Mouse (Mus musculus) heart, embryonic 11.5 days (tissue): ENCODE data around the gene Tnip1. TPM values are rescaled to one million over a fixed set of nuclear protein-coding genes. Genes with fewer than 3 reads are reported as not detected.

Source experiments
- ATAC-seq: fragments of 200-750 bp; cut with Nextera tagmentation; replicated peaks from 2 replicates; pipeline ENCODE4 v1.8.0; 2017; ENCODE audit warnings: moderate library complexity; ENCODE audit not compliant: insufficient number of reproducible peaks, low FRiP score, low TSS enrichment
- H3K27ac ChIP-seq: fragments of 300-500 bp; sonication (generic); 2 replicates; pipeline ENCODE4 v1.5.1; 2014; ENCODE audit warnings: mild to moderate bottlenecking, low read depth, low read length
- H3K27me3 ChIP-seq: fragments of 300-500 bp; sonication (generic); 2 replicates; pipeline ENCODE4 v1.6.1; 2014; ENCODE audit warnings: mild to moderate bottlenecking, low read length, mixed read lengths; ENCODE audit not compliant: control insufficient read depth, insufficient read depth
- H3K36me3 ChIP-seq: fragments of 300-500 bp; sonication (generic); 2 replicates; pipeline ENCODE4 v1.6.1; 2014; ENCODE audit warnings: mild to moderate bottlenecking, low read length, moderate library complexity, mixed read lengths; ENCODE audit not compliant: control insufficient read depth, insufficient read depth
- H3K4me1 ChIP-seq: fragments of 300-500 bp; sonication (generic); 2 replicates; pipeline ENCODE4 v1.6.1; 2014; ENCODE audit warnings: low read length; ENCODE audit not compliant: control insufficient read depth, insufficient read depth
- H3K4me2 ChIP-seq: fragments of 300-500 bp; sonication (generic); 2 replicates; pipeline ENCODE4 v1.6.1; 2014; ENCODE audit warnings: mild to moderate bottlenecking, moderate library complexity
- H3K4me3 ChIP-seq: fragments of 300-500 bp; sonication (generic); 2 replicates; pipeline ENCODE4 v1.5.1; 2014; ENCODE audit warnings: low read depth, low read length
- H3K9ac ChIP-seq: fragments of 300-500 bp; sonication (generic); 2 replicates; pipeline ENCODE4 v1.6.1; 2014; ENCODE audit warnings: mild to moderate bottlenecking, low read depth, low read length, moderate library complexity
- H3K9me3 ChIP-seq: fragments of 300-500 bp; sonication (generic); replicated peaks from 2 replicates; pipeline ENCODE4 v1.6.1; 2016; ENCODE audit warnings: low read length; ENCODE audit not compliant: control insufficient read depth
- WGBS: fragments of 180-500 bp; shearing (Covaris S2); extraction: QIAGEN DNeasy Blood & Tissue Kit; methylation state at CpG from one replicate; pipeline ENCODE4 v1.1.7; 2014; ENCODE audit not compliant: insufficient replicate concordance; 5-methylcytosine and 5-hydroxymethylcytosine counted together
- polyA plus RNA-seq: library from polyadenylated mRNA; unstranded; fragments of >200 nt; fragmentation: Nextera tagmentation; extraction: Ambion mirVana; gene quantifications from 2 replicates; pipeline ENCODE4 v1.2.1, GENCODE M21; 2014

The Tnip1 gene
- polyA plus RNA-seq, 1 experiment from 2014 or later: 16.0 TPM

- Histone ChIP-seq H3K4me2 (peak overlapping the region; percentile 81), H3K27me3 (no peaks in the 10 kb centered on the region), H3K4me3 (no peak overlapping the region), H3K4me1 (peaks cover 43% of the 10 kb centered on the region), H3K9ac (no peak overlapping the region), H3K36me3 (no peaks in the 10 kb centered on the region), H3K9me3 (no peaks in the 10 kb centered on the region), H3K27ac (no peak overlapping the region)
- no peak for ATAC-seq
- WGBS: 86% methylated on average over 8 of the region's 8 CpGs
Observed at GRCm38 (mm10) chr11:54954716-54955115, 8.0 kb downstream of the Tnip1 start.

DNA sequence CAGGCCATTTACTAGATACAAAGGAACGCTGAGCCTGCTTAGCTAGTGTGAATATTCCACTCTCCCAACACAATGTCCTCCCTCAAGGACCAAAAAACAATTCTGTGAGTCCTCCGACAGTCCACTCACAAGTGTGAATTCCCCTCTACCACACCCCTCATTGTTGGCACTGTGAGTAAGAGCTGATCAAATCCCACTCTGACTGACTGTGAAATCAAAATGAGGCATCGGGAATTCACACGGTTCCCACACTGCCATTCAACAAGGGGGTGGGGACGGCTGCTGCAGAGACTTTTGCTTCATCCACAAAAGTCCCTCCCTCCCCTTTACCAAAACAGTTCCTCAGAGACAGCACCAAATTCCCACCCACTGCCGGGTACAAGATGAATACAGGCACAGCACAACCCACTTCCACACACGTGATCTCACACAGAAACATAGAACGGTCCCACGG, 8.7 kb downstream of the Tnip1 start:
- Histone ChIP-seq H3K9ac (peak overlapping the region; percentile 46; the same call in 1 of the 2 replicates), H3K27ac (no peak overlapping the region), H3K27me3 (no peaks in the 10 kb centered on the region), H3K36me3 (no peaks in the 10 kb centered on the region), H3K4me2 (no peak overlapping the region; the same call in 1 of the 2 replicates), H3K4me3 (no peak overlapping the region), H3K4me1 (peaks cover 43% of the 10 kb centered on the region), H3K9me3 (no peaks in the 10 kb centered on the region)
- WGBS: 58% methylated on average over 9 of the region's 9 CpGs
- ATAC-seq: no peak

DNA sequence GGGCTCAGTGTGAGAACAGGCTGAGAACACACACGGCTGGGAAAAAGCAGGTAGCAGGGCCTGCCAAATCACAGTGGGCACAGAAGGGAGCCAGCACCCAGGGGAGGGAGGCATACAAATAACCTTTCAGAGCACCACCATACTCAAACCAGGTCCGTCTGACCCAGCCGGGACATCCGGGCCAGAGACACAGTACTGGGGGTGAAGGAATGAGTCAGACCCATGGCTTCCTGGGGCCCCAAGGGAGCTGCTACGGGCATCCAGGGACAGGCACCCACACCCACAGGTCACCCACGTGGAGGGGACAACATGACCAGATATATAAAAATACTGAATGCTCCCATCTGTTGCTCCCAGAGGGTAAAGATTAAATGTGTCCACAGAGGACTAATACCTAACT, 10.1 kb downstream of the Tnip1 start:
- Histone ChIP-seq H3K4me1 (peaks cover 34% of the 10 kb centered on the region), H3K4me3 (no peak overlapping the region), H3K27me3 (no peaks in the 10 kb centered on the region), H3K36me3 (no peaks in the 10 kb centered on the region), H3K4me2 (no peak overlapping the region), H3K27ac (peak overlapping the region; percentile 47; the same call in 1 of the 2 replicates), H3K9ac (0 out of 2 replicates have a peak overlapping the region, but pooled peaks have one; percentile 18), H3K9me3 (no peaks in the 10 kb centered on the region)
- 38% methylated on average over 6 of the region's 6 CpGs for WGBS
- no peak for ATAC-seq

- Histone ChIP-seq H3K9ac (no peak overlapping the region), H3K27ac (peak overlapping the region; percentile 22; the same call in 1 of the 2 replicates), H3K27me3 (no peaks in the 10 kb centered on the region), H3K4me2 (no peak overlapping the region), H3K36me3 (no peaks in the 10 kb centered on the region), H3K9me3 (no peaks in the 10 kb centered on the region), H3K4me1 (peaks cover 31% of the 10 kb centered on the region), H3K4me3 (no peak overlapping the region)
- WGBS: 77% methylated on average over 6 of the region's 6 CpGs
- ATAC-seq: no peak
Observed at GRCm38 (mm10) chr11:54950684-54951083, 12.0 kb downstream of the Tnip1 start.

DNA sequence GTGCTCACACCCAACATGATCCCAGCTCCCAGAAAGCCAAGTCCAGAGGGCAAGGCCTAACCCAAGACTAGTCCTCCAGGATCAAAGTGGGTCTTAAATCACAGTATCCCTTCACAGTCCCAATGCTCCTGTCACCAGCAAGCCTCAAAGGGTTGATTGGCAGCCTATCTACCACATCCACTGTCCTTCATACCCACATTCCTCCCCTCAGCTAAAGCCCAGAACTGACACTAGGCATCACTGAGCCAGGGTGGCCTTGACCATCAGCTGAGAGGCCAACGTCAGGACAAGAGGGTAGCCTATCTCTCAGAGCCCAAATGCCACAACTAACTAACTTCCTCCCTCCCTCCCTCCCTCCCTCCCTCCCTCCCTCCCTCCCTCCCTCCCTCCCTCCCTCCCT, 13.0 kb downstream of the Tnip1 start:
- no peak overlapping the region for H3K27ac ChIP-seq
- H3K4me1 ChIP-seq: peaks cover 27% of the 10 kb centered on the region
- no peak overlapping the region for H3K4me2 ChIP-seq
- H3K36me3 ChIP-seq: no peaks in the 10 kb centered on the region
- H3K9ac ChIP-seq: no peak overlapping the region
- no peaks in the 10 kb centered on the region for H3K27me3 ChIP-seq
- WGBS: 44% methylated on average over 1 of the region's 1 CpGs
- no peaks in the 10 kb centered on the region for H3K9me3 ChIP-seq
- ATAC-seq: no peak
- no peak overlapping the region for H3K4me3 ChIP-seq

DNA sequence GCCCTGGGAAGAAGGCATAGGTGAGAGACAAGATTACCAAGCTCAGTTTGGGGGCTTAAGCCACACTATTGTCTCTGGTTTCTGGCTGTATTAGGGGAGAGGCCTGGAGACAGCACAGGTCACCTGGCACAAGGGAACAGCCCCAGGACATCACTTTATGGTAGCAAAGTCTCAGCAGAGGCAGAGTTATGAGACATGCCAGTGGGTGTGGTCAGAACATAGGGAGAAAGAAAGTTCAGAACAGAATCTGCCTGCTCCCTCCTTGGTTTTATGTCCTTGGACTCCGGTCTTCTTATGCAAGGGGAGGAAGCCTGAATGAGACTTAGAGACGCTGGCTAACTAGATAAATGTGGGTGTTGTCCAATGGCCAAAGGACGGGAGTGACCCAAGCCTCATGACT, 18.0 kb downstream of the Tnip1 start:
- 80% methylated on average over 3 of the region's 3 CpGs for WGBS

GRCm38 (mm10) chr11:54940056-54940455, 22.7 kb downstream of the Tnip1 start:
- H3K9me3 ChIP-seq: no peaks in the 10 kb centered on the region
- H3K36me3 ChIP-seq: 0 out of 2 replicates have a peak, but pooled peaks cover 4% of the 10 kb centered on the region
- no peak overlapping the region for H3K4me3 ChIP-seq
- no peaks in the 10 kb centered on the region for H3K27me3 ChIP-seq
- WGBS: 76% methylated on average over 7 of the region's 7 CpGs
- no peak overlapping the region for H3K27ac ChIP-seq
- no peak overlapping the region for H3K9ac ChIP-seq
- peaks cover 15% of the 10 kb centered on the region for H3K4me1 ChIP-seq
- no peak for ATAC-seq
- no peak overlapping the region for H3K4me2 ChIP-seq

More for the DNA sequence above, 18.0 kb downstream of the Tnip1 start:
- Histone ChIP-seq H3K27ac (no peak overlapping the region), H3K36me3 (no peaks in the 10 kb centered on the region), H3K4me2 (no peak overlapping the region), H3K9ac (no peak overlapping the region), H3K4me3 (no peak overlapping the region), H3K27me3 (no peaks in the 10 kb centered on the region), H3K9me3 (no peaks in the 10 kb centered on the region), H3K4me1 (peaks cover 2% of the 10 kb centered on the region)
- no peak for ATAC-seq

- WGBS: 74% methylated on average over 8 of the region's 8 CpGs
- H3K4me2 ChIP-seq: no peak overlapping the region
- no peak overlapping the region for H3K27ac ChIP-seq
- no peak overlapping the region for H3K4me3 ChIP-seq
- no peaks in the 10 kb centered on the region for H3K27me3 ChIP-seq
- ATAC-seq: no peak
- 0 out of 2 replicates have a peak, but pooled peaks cover 4% of the 10 kb centered on the region for H3K36me3 ChIP-seq
- no peaks in the 10 kb centered on the region for H3K9me3 ChIP-seq
- no peak overlapping the region for H3K9ac ChIP-seq
- H3K4me1 ChIP-seq: peaks cover 15% of the 10 kb centered on the region
Observed at GRCm38 (mm10) chr11:54939501-54939900, 23.2 kb downstream of the Tnip1 start.

DNA sequence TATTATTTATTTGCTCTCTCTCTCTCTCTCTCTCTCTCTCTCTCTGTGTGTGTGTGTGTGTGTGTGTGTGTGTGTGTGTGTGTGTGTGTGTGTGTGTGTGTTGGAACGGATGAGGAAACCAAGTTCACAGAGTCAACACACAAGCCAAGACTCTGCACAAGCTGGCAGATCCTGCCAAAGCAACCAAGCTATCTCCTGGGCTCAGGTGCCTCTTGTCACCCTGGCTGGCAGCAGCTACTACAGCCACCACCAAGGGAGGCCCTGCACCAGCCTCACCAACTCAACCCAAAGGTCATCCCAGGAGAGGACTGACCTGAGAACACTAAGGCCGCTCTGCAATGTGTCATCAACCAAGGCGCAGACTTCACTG, 26.0 kb downstream of the Tnip1 start:
- Histone ChIP-seq H3K4me2 (no peak overlapping the region), H3K27me3 (no peaks in the 10 kb centered on the region), H3K36me3 (peaks cover 4% of the 10 kb centered on the region), H3K9me3 (no peaks in the 10 kb centered on the region), H3K27ac (no peak overlapping the region), H3K4me3 (no peak overlapping the region), H3K4me1 (peaks cover 15% of the 10 kb centered on the region), H3K9ac (no peak overlapping the region)
- ATAC-seq: no peak
- WGBS: 75% methylated on average over 3 of the region's 3 CpGs
